Mouse (Mus musculus): ENCODE measurements around the gene Tecpr1. TPM values are rescaled to one million over a fixed set of nuclear protein-coding genes. Genes with fewer than 3 reads are reported as not detected.

Gene Tecpr1
- polyA plus RNA-seq (2015; fragmentation: Nextera tagmentation; extraction: Ambion mirVana) = 25.9 and 26.1 TPM in 2 replicates

DNA sequence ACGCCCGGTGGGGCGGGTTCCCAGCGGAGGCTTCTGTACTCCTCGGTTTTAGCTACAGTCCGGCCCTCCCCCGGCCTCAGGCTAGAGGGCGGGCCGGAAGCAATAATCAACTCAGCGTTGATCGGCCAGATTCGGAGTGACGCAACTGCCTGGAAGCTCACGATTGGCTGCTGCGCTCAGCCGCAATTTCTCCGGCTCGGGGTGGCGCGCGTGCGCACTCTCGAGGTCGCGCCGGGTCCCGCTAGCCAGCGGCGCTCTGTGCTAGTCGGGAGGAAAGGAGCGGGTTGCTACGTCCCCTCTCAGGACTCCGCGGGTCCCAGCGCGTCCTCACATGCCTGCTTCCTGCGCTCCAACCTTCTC, at the start of gene Tecpr1:
TSS of gene Tecpr1 (minus strand) at position 113 of the 360 bp plus-strand sequence.
- Histone ChIP-seq H3K4me3 (replicated peaks) (peak within 1 kb of the TSS; percentile 74), H3K36me3 (no peaks in the 10 kb centered on the region), H3K27me3 (no peaks in the 10 kb centered on the region), H3K4me1 (peaks cover 21% of the 10 kb centered on the region), H3K9me3 (replicated peaks) (no peaks in the 10 kb centered on the region), H3K27ac (replicated peaks) (peak within 1 kb of the TSS; percentile 83), H3K4me2 (replicated peaks) (peak within 1 kb of the TSS; percentile 75), H3K9ac (peak within 1 kb of the TSS; percentile 69)
- under 1% methylated on average over 37 of the region's 37 CpGs for WGBS
- ATAC-seq (ENCODE audit: insufficient number of reproducible peaks, low FRiP score, low TSS enrichment, low read depth) = peak; percentile 95

- no peak overlapping the region for H3K4me3 ChIP-seq (replicated peaks)
- H3K27ac ChIP-seq (replicated peaks) = no peak overlapping the region
- no peak overlapping the region for H3K4me2 ChIP-seq (replicated peaks)
- peaks cover 17% of the 10 kb centered on the region; the same call in 1 of the 2 replicates for H3K36me3 ChIP-seq
- no peaks in the 10 kb centered on the region for H3K9me3 ChIP-seq (replicated peaks)
- no peaks in the 10 kb centered on the region for H3K27me3 ChIP-seq
- no peak overlapping the region for H3K9ac ChIP-seq
- H3K4me1 ChIP-seq = no peaks in the 10 kb centered on the region
- no peak for ATAC-seq (ENCODE audit: insufficient number of reproducible peaks, low FRiP score, low TSS enrichment, low read depth)
- WGBS = 57% methylated on average over 5 of the region's 5 CpGs
Observed at GRCm38 (mm10) chr5:144271772-144272171, 48.4 kb upstream of the Tecpr1 start.

GRCm38 (mm10) chr5:144271118-144271517, 47.7 kb upstream of the Tecpr1 start:
- 71% methylated on average over 3 of the region's 3 CpGs for WGBS
- no peaks in the 10 kb centered on the region for H3K9me3 ChIP-seq (replicated peaks)
- no peak overlapping the region for H3K27ac ChIP-seq (replicated peaks)
- H3K4me1 ChIP-seq = no peaks in the 10 kb centered on the region
- H3K36me3 ChIP-seq = peaks cover 24% of the 10 kb centered on the region
- H3K4me2 ChIP-seq (replicated peaks) = no peak overlapping the region
- ATAC-seq (ENCODE audit: insufficient number of reproducible peaks, low FRiP score, low TSS enrichment, low read depth) = no peak
- no peak overlapping the region for H3K4me3 ChIP-seq (replicated peaks)
- no peak overlapping the region for H3K9ac ChIP-seq
- H3K27me3 ChIP-seq = no peaks in the 10 kb centered on the region

- no peak overlapping the region for H3K9ac ChIP-seq
- no peak for ATAC-seq (ENCODE audit: insufficient number of reproducible peaks, low FRiP score, low TSS enrichment, low read depth)
- H3K27ac ChIP-seq (replicated peaks) = no peak overlapping the region
- H3K27me3 ChIP-seq = no peaks in the 10 kb centered on the region
- peaks cover 28% of the 10 kb centered on the region for H3K36me3 ChIP-seq
- 91% methylated on average over 8 of the region's 8 CpGs for WGBS
- no peaks in the 10 kb centered on the region for H3K4me1 ChIP-seq
- H3K4me3 ChIP-seq (replicated peaks) = no peak overlapping the region
- no peak overlapping the region for H3K4me2 ChIP-seq (replicated peaks)
- H3K9me3 ChIP-seq (replicated peaks) = no peaks in the 10 kb centered on the region
Observed at GRCm38 (mm10) chr5:144270420-144270819, 47.0 kb upstream of the Tecpr1 start.

GRCm38 (mm10) chr5:144269926-144270325, 46.5 kb upstream of the Tecpr1 start:
- no peak overlapping the region for H3K4me3 ChIP-seq (replicated peaks)
- H3K36me3 ChIP-seq = peaks cover 30% of the 10 kb centered on the region
- H3K4me2 ChIP-seq (replicated peaks) = no peak overlapping the region
- H3K9ac ChIP-seq = no peak overlapping the region
- H3K4me1 ChIP-seq = no peaks in the 10 kb centered on the region
- no peaks in the 10 kb centered on the region for H3K27me3 ChIP-seq
- WGBS = 89% methylated on average over 7 of the region's 7 CpGs
- H3K9me3 ChIP-seq (replicated peaks) = no peaks in the 10 kb centered on the region
- ATAC-seq (ENCODE audit: insufficient number of reproducible peaks, low FRiP score, low TSS enrichment, low read depth) = no peak
- no peak overlapping the region for H3K27ac ChIP-seq (replicated peaks)

- no peak overlapping the region for H3K9ac ChIP-seq
- no peaks in the 10 kb centered on the region for H3K9me3 ChIP-seq (replicated peaks)
- no peak overlapping the region for H3K4me2 ChIP-seq (replicated peaks)
- ATAC-seq (ENCODE audit: insufficient number of reproducible peaks, low FRiP score, low TSS enrichment, low read depth) = no peak
- H3K4me1 ChIP-seq = 0 out of 2 replicates have a peak, but pooled peaks cover 3% of the 10 kb centered on the region
- 79% methylated on average over 8 of the region's 8 CpGs for WGBS
- H3K36me3 ChIP-seq = peaks cover 36% of the 10 kb centered on the region
- no peak overlapping the region for H3K27ac ChIP-seq (replicated peaks)
- no peak overlapping the region for H3K4me3 ChIP-seq (replicated peaks)
- no peaks in the 10 kb centered on the region for H3K27me3 ChIP-seq
Observed at GRCm38 (mm10) chr5:144267535-144268241, 44.3 kb upstream of the Tecpr1 start.

DNA sequence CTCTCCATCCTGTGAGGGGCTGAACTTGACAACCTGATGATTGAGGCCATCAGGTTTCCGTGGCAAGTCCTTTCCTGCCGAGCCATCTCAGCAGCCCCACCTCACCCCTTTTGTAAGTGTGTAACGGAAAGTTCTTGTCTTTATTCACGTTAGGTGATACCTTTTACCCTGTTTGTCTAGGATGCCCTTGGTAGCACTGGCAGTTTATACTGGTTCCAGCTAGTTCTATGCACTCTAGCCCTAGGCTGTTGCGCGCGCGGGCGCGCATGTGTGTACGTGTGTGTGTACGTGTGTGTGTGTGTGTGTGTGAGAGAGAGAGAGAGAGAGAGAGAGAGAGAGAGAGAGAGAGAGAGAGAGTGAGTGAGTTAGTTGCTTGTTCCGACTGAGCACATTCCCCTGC, 40.1 kb upstream of the Tecpr1 start:
- H3K27ac ChIP-seq (replicated peaks) = no peak overlapping the region
- no peak overlapping the region for H3K9ac ChIP-seq
- H3K4me3 ChIP-seq (replicated peaks) = no peak overlapping the region
- ATAC-seq (ENCODE audit: insufficient number of reproducible peaks, low FRiP score, low TSS enrichment, low read depth) = no peak
- H3K36me3 ChIP-seq = peaks cover 42% of the 10 kb centered on the region
- no peaks in the 10 kb centered on the region for H3K27me3 ChIP-seq
- no peak overlapping the region for H3K4me2 ChIP-seq (replicated peaks)
- 72% methylated on average over 13 of the region's 13 CpGs for WGBS
- H3K9me3 ChIP-seq (replicated peaks) = no peaks in the 10 kb centered on the region
- peaks cover 41% of the 10 kb centered on the region for H3K4me1 ChIP-seq

DNA sequence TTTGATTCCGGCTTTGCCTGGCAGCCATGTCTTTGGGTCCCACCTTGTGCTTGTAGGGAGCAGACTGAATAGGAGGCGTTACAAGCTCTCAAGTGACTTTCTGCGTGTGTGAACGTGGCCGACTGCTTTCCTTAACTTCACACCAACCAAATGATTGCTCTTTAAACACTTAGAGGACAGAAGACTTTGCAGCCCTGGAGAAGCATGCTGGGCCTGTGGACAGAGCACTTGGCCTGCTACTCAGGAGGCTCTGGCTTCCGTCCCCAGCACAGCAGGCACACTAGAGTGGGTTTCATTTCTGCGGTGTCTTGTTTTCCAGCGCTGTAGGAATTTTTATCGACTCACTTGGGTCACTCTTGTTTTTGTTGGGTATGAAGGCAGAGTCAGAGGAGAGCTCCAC, 39.7 kb upstream of the Tecpr1 start:
- H3K36me3 ChIP-seq = peaks cover 39% of the 10 kb centered on the region
- peaks cover 45% of the 10 kb centered on the region for H3K4me1 ChIP-seq
- ATAC-seq (ENCODE audit: insufficient number of reproducible peaks, low FRiP score, low TSS enrichment, low read depth) = no peak
- no peak overlapping the region for H3K4me2 ChIP-seq (replicated peaks)
- no peak overlapping the region for H3K4me3 ChIP-seq (replicated peaks)
- no peak overlapping the region for H3K27ac ChIP-seq (replicated peaks)
- no peaks in the 10 kb centered on the region for H3K27me3 ChIP-seq
- WGBS = 67% methylated on average over 9 of the region's 9 CpGs
- H3K9me3 ChIP-seq (replicated peaks) = no peaks in the 10 kb centered on the region
- no peak overlapping the region for H3K9ac ChIP-seq

GRCm38 (mm10) chr5:144261829-144262228, 38.4 kb upstream of the Tecpr1 start:
- no peak for ATAC-seq (ENCODE audit: insufficient number of reproducible peaks, low FRiP score, low TSS enrichment, low read depth)
- H3K27ac ChIP-seq (replicated peaks) = no peak overlapping the region
- H3K9ac ChIP-seq = no peak overlapping the region
- H3K4me2 ChIP-seq (replicated peaks) = no peak overlapping the region
- H3K4me1 ChIP-seq = peaks cover 58% of the 10 kb centered on the region
- WGBS = 82% methylated on average over 5 of the region's 5 CpGs
- H3K9me3 ChIP-seq (replicated peaks) = no peaks in the 10 kb centered on the region
- no peaks in the 10 kb centered on the region for H3K27me3 ChIP-seq
- H3K36me3 ChIP-seq = peaks cover 29% of the 10 kb centered on the region
- H3K4me3 ChIP-seq (replicated peaks) = no peak overlapping the region

GRCm38 (mm10) chr5:144261309-144261708, 37.9 kb upstream of the Tecpr1 start:
- H3K4me2 ChIP-seq (replicated peaks) = no peak overlapping the region
- peaks cover 24% of the 10 kb centered on the region for H3K36me3 ChIP-seq
- no peaks in the 10 kb centered on the region for H3K9me3 ChIP-seq (replicated peaks)
- no peak for ATAC-seq (ENCODE audit: insufficient number of reproducible peaks, low FRiP score, low TSS enrichment, low read depth)
- H3K4me3 ChIP-seq (replicated peaks) = no peak overlapping the region
- H3K27ac ChIP-seq (replicated peaks) = no peak overlapping the region
- H3K4me1 ChIP-seq = peaks cover 63% of the 10 kb centered on the region
- H3K27me3 ChIP-seq = no peaks in the 10 kb centered on the region
- no peak overlapping the region for H3K9ac ChIP-seq
- 77% methylated on average over 9 of the region's 9 CpGs for WGBS

- Histone ChIP-seq H3K4me3 (replicated peaks) (no peak overlapping the region), H3K4me1 (peaks cover 65% of the 10 kb centered on the region), H3K4me2 (replicated peaks) (no peak overlapping the region), H3K36me3 (peaks cover 18% of the 10 kb centered on the region; the same call in 1 of the 2 replicates), H3K9me3 (replicated peaks) (no peaks in the 10 kb centered on the region), H3K27ac (replicated peaks) (no peak overlapping the region), H3K9ac (no peak overlapping the region), H3K27me3 (no peaks in the 10 kb centered on the region)
- 68% methylated on average over 8 of the region's 8 CpGs for WGBS
- ATAC-seq (ENCODE audit: insufficient number of reproducible peaks, low FRiP score, low TSS enrichment, low read depth) = no peak
Observed at GRCm38 (mm10) chr5:144260464-144260863, 37.0 kb upstream of the Tecpr1 start.

GRCm38 (mm10) chr5:144259228-144259627, 35.8 kb upstream of the Tecpr1 start:
- WGBS = 70% methylated on average over 6 of the region's 6 CpGs
- peaks cover 10% of the 10 kb centered on the region; the same call in 1 of the 2 replicates for H3K36me3 ChIP-seq
- H3K27me3 ChIP-seq = no peaks in the 10 kb centered on the region
- no peak overlapping the region for H3K4me3 ChIP-seq (replicated peaks)
- no peak for ATAC-seq (ENCODE audit: insufficient number of reproducible peaks, low FRiP score, low TSS enrichment, low read depth)
- H3K4me1 ChIP-seq = peaks cover 65% of the 10 kb centered on the region
- no peak overlapping the region for H3K4me2 ChIP-seq (replicated peaks)
- no peak overlapping the region for H3K27ac ChIP-seq (replicated peaks)
- no peak overlapping the region for H3K9ac ChIP-seq
- no peaks in the 10 kb centered on the region for H3K9me3 ChIP-seq (replicated peaks)
